Mouse (Mus musculus): ENCODE results near the gene Styx.
"Not testable (repeated sequence)": the region's sequence is repeated elsewhere in the genome, so short reads cannot be mapped to it uniquely, and the experiment has no call there.

Styx gene

GRCm38 (mm10) chr14:45462374-45462773 is 111.5 kb downstream of the Styx start:
- Histone ChIP-seq H3K36me3 (ENCODE audit: insufficient read depth, low read length) (peaks cover 81% of the 10 kb centered on the region), H3K4me3 (replicated peaks; ENCODE audit: low read length) (peak overlapping the region; percentile 57), H3K27me3 (ENCODE audit: insufficient read depth, low read length) (no peaks in the 10 kb centered on the region), H3K4me1 (replicated peaks; ENCODE audit: low read depth, low read length) (peaks cover 87% of the 10 kb centered on the region), H3K9me3 (ENCODE audit: low read length) (no peaks in the 10 kb centered on the region)
- TF ChIP-seq POU5F1 (IDR thresholded peaks at IDR 0.05; ENCODE audit: borderline replicate concordance, low read length): no peak
- TF ChIP-seq NANOG (IDR thresholded peaks at IDR 0.05; ENCODE audit: borderline replicate concordance, low read length): no peak
- TF ChIP-seq CTCF (conservative IDR thresholded peaks at IDR 0.05; ENCODE audit: low read length): no peak

GRCm38 (mm10) chr14:45462875-45463475 is 112.1 kb downstream of the Styx start:
- Histone ChIP-seq H3K4me1 (replicated peaks; ENCODE audit: low read depth, low read length) (peaks cover 87% of the 10 kb centered on the region), H3K4me3 (replicated peaks; ENCODE audit: low read length) (peak overlapping the region; percentile 57), H3K9me3 (ENCODE audit: low read length) (no peaks in the 10 kb centered on the region), H3K36me3 (ENCODE audit: insufficient read depth, low read length) (peaks cover 81% of the 10 kb centered on the region), H3K27me3 (ENCODE audit: insufficient read depth, low read length) (no peaks in the 10 kb centered on the region)
- TF ChIP-seq CTCF (conservative IDR thresholded peaks at IDR 0.05; ENCODE audit: low read length): no peak
- TF ChIP-seq NANOG (IDR thresholded peaks at IDR 0.05; ENCODE audit: borderline replicate concordance, low read length): no peak
- no peak for TF ChIP-seq POU5F1 (IDR thresholded peaks at IDR 0.05; ENCODE audit: borderline replicate concordance, low read length)

- TF ChIP-seq NANOG (IDR thresholded peaks at IDR 0.05; ENCODE audit: borderline replicate concordance, low read length) (peak; percentile 28; the same call in 1 of the 2 replicates), POU5F1 (IDR thresholded peaks at IDR 0.05; ENCODE audit: borderline replicate concordance, low read length) (no peak)
- Histone ChIP-seq H3K4me1 (replicated peaks; ENCODE audit: low read depth, low read length) (peaks cover 82% of the 10 kb centered on the region), H3K27me3 (ENCODE audit: insufficient read depth, low read length) (no peaks in the 10 kb centered on the region), H3K9me3 (ENCODE audit: low read length) (no peaks in the 10 kb centered on the region), H3K36me3 (ENCODE audit: insufficient read depth, low read length) (peaks cover 78% of the 10 kb centered on the region), H3K4me3 (replicated peaks; ENCODE audit: low read length) (peak overlapping the region; percentile 57)
Observed at GRCm38 (mm10) chr14:45463599-45463998, 112.7 kb downstream of the Styx start.

- Histone ChIP-seq H3K9me3 (ENCODE audit: low read length) (no peaks in the 10 kb centered on the region), H3K4me3 (replicated peaks; ENCODE audit: low read length) (0 out of 2 replicates have a peak overlapping the region, but pooled peaks have one; percentile 17), H3K27me3 (ENCODE audit: insufficient read depth, low read length) (no peaks in the 10 kb centered on the region), H3K4me1 (replicated peaks; ENCODE audit: low read depth, low read length) (peaks cover 88% of the 10 kb centered on the region), H3K36me3 (ENCODE audit: insufficient read depth, low read length) (peaks cover 79% of the 10 kb centered on the region)
- no peak for TF ChIP-seq CTCF (conservative IDR thresholded peaks at IDR 0.05; ENCODE audit: low read length)
- TF ChIP-seq POU5F1 (IDR thresholded peaks at IDR 0.05; ENCODE audit: borderline replicate concordance, low read length): no peak
- no peak for TF ChIP-seq NANOG (IDR thresholded peaks at IDR 0.05; ENCODE audit: borderline replicate concordance, low read length)
Observed at GRCm38 (mm10) chr14:45464036-45465035, 113.4 kb downstream of the Styx start.

- H3K4me1 ChIP-seq (replicated peaks; ENCODE audit: low read depth, low read length): peaks cover 82% of the 10 kb centered on the region
- not testable (repeated sequence) for H3K4me3 ChIP-seq (replicated peaks; ENCODE audit: low read length); H3K9me3 ChIP-seq (ENCODE audit: low read length); H3K27me3 ChIP-seq (ENCODE audit: insufficient read depth, low read length)
- peaks cover 80% of the 10 kb centered on the region for H3K36me3 ChIP-seq (ENCODE audit: insufficient read depth, low read length)
Observed at GRCm38 (mm10) chr14:45466371-45466770, 115.5 kb downstream of the Styx start.

GRCm38 (mm10) chr14:45469446-45469845 is 118.6 kb downstream of the Styx start:
- H3K9me3 ChIP-seq (ENCODE audit: low read length): no peaks in the 10 kb centered on the region
- H3K36me3 ChIP-seq (ENCODE audit: insufficient read depth, low read length): peaks cover 88% of the 10 kb centered on the region
- TF ChIP-seq CTCF (conservative IDR thresholded peaks at IDR 0.05; ENCODE audit: low read length): peak; percentile 67
- no peak for TF ChIP-seq NANOG (IDR thresholded peaks at IDR 0.05; ENCODE audit: borderline replicate concordance, low read length)
- TF ChIP-seq POU5F1 (IDR thresholded peaks at IDR 0.05; ENCODE audit: borderline replicate concordance, low read length): no peak
- H3K4me3 ChIP-seq (replicated peaks; ENCODE audit: low read length): no peak overlapping the region
- peaks cover 55% of the 10 kb centered on the region for H3K4me1 ChIP-seq (replicated peaks; ENCODE audit: low read depth, low read length)
- H3K27me3 ChIP-seq (ENCODE audit: insufficient read depth, low read length): no peaks in the 10 kb centered on the region

Measured in E14TG2a.4 (cell line).